27 mouse cellular contexts compared by ENCODE assay signal in genomic region chr3:137301195-137301594, GRCm38 (mm10).
"Had no signal": no experiment of that assay in that cellular context is flagged by ENCODE, and none has a peak within 500 bp of the region (broad histone marks: within the 10 kb centered on the region; RNA-seq: fewer than 3 reads in every experiment).

No protein-coding gene starts in this region.

- H3K4me3 ChIP-seq: embryonic facial prominence, embryonic 10.5 days; embryonic facial prominence, embryonic 12.5 days; embryonic facial prominence, embryonic 13.5 days; embryonic facial prominence, embryonic 15.5 days; erythroblast, embryonic 14.5 days; forebrain, embryonic 10.5 days; forebrain, embryonic 12.5 days; forebrain, embryonic 13.5 days; forebrain, embryonic 15.5 days; heart, adult 2 months had no signal

- H3K27ac ChIP-seq: embryonic facial prominence, embryonic 10.5 days; embryonic facial prominence, embryonic 12.5 days; embryonic facial prominence, embryonic 13.5 days; embryonic facial prominence, embryonic 15.5 days; forebrain, embryonic 10.5 days; forebrain, embryonic 12.5 days; forebrain, embryonic 13.5 days; forebrain, embryonic 15.5 days; heart, adult 2 months had no signal

- ATAC-seq: forebrain, embryonic 13.5 days; forebrain, embryonic 14.5 days; forebrain, embryonic 15.5 days; forebrain, embryonic 16.5 days; forebrain, postnatal 0 days had no signal

- DNase-seq: cerebellum, adult 2 months; cerebellum, adult 8-10 months; cerebellum, adult 9-10 months; cerebellum, postnatal 10 days; cerebellum, postnatal 14 days; cerebellum, postnatal 25 days; cerebellum, postnatal 36 days; embryo, embryonic 11 days; forebrain, postnatal 0 days; gastrocnemius, postnatal 10 days; gastrocnemius, postnatal 14 days; gastrocnemius, postnatal 25 days; gastrocnemius, postnatal 36 days; heart, adult 11 months; heart, adult 18-20 months; heart, adult 2 months had no signal
